Mouse (Mus musculus) stomach, postnatal 0 days (tissue): Measurements from ENCODE around the gene Mgll. TPM values are rescaled to one million over a fixed set of nuclear protein-coding genes. Genes with fewer than 3 reads are reported as not detected.

Experiments
- ATAC-seq: fragments of 200-750 bp; cut with Nextera tagmentation; 2 replicates; pipeline ENCODE4 v1.8.0; 2017; ENCODE audit not compliant: low FRiP score, low TSS enrichment
- DNase-seq: peaks from one replicate; pipeline ENCODE4 v3.0.0-alpha.2; 2016; ENCODE audit warnings: low spot score
- H3K27ac ChIP-seq: fragments of 300-500 bp; sonication (generic); replicated peaks from 2 replicates; pipeline ENCODE4 v1.5.1; 2014; ENCODE audit warnings: mild to moderate bottlenecking, control low read depth
- H3K27me3 ChIP-seq: fragments of 300-500 bp; sonication (generic); 2 replicates; pipeline ENCODE4 v1.6.1; 2014; ENCODE audit warnings: low read length; ENCODE audit not compliant: control insufficient read depth, insufficient read depth
- H3K36me3 ChIP-seq: fragments of 300-500 bp; sonication (generic); 2 replicates; pipeline ENCODE4 v1.6.1; 2014; ENCODE audit warnings: low read length, mixed read lengths; ENCODE audit not compliant: control insufficient read depth, insufficient read depth
- H3K4me1 ChIP-seq: fragments of 300-500 bp; sonication (generic); replicated peaks from 2 replicates; pipeline ENCODE4 v1.6.1; 2014; ENCODE audit warnings: antibody characterized with exemption; ENCODE audit not compliant: control insufficient read depth, insufficient read depth
- H3K4me2 ChIP-seq: fragments of 300-500 bp; sonication (generic); replicated peaks from 2 replicates; pipeline ENCODE4 v1.6.1; 2014; ENCODE audit warnings: low read depth, mild to moderate bottlenecking, control low read depth, moderate library complexity
- H3K4me3 ChIP-seq: fragments of 300-500 bp; sonication (generic); 2 replicates; pipeline ENCODE4 v1.5.1; 2014; ENCODE audit warnings: low read depth, low read length, control low read depth
- H3K9ac ChIP-seq: fragments of 300-500 bp; sonication (generic); 2 replicates; pipeline ENCODE4 v1.6.1; 2014; ENCODE audit warnings: mild to moderate bottlenecking, low read length, control low read depth, mixed read lengths
- H3K9me3 ChIP-seq: fragments of 300-500 bp; sonication (generic); 2 replicates; pipeline ENCODE4 v1.6.1; 2016; ENCODE audit warnings: low read length; ENCODE audit not compliant: control insufficient read depth
- CTCF ChIP-seq: IDR thresholded peaks from 2 replicates; pipeline ENCODE4 v1.5.1; 2016; ENCODE audit warnings: antibody characterized with exemption, low read depth, mild to moderate bottlenecking, moderate library complexity
- EP300 ChIP-seq: optimal IDR thresholded peaks from 2 replicates; pipeline ENCODE3; 2016; ENCODE audit warnings: antibody characterized with exemption
- whole genome bisulfite sequencing: fragments of 180-500 bp; shearing (Covaris S2); extraction: QIAGEN DNeasy Blood & Tissue Kit; methylation state at CpG from one replicate; pipeline ENCODE4 v1.1.7; 2014; 5-methylcytosine and 5-hydroxymethylcytosine counted together
- polyA plus RNA-seq: library from polyadenylated mRNA; unstranded; fragments of >200 nt; fragmentation: Nextera tagmentation; extraction: Ambion mirVana; gene quantifications from 2 replicates; pipeline ENCODE4 v1.2.1, GENCODE M21; 2015

Gene Mgll
- polyA plus RNA-seq, 1 experiment from 2014 or later, result 117 TPM

DNA sequence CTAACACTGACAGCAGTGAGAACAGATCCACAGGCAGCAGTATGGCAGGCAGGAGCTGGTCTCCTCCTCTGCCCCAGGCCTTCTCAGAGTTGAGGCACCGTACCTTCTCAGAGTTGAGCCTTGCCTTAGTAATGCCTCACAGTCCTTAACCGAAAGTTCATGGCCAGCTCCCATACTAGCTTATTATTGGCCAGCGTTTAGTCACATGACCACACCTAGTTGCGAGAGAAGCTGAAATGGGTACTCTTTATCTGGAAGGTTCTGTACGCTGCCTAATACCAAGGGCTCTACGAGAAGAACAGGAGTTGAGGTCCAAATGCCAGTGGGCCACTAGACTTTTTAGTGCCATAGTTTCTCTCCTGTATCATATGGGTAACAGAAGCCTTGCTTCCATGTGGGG, 97.1 kb downstream of the Mgll start:
- H3K9me3 ChIP-seq, result no peaks in the 10 kb centered on the region
- no peak overlapping the region for H3K4me2 ChIP-seq
- H3K36me3 ChIP-seq, result peaks cover 10% of the 10 kb centered on the region; the same call in 1 of the 2 replicates
- 93% methylated on average over 6 of the region's 6 CpGs for WGBS
- H3K4me3 ChIP-seq, result no peak overlapping the region
- no peak overlapping the region for H3K9ac ChIP-seq
- TF ChIP-seq CTCF, result no peak
- no peak for TF ChIP-seq EP300
- H3K4me1 ChIP-seq, result peaks cover 3% of the 10 kb centered on the region; the same call in 1 of the 2 replicates
- H3K27ac ChIP-seq, result no peak overlapping the region
- no peaks in the 10 kb centered on the region for H3K27me3 ChIP-seq
- ATAC-seq (no peak), DNase-seq (no peak)

DNA sequence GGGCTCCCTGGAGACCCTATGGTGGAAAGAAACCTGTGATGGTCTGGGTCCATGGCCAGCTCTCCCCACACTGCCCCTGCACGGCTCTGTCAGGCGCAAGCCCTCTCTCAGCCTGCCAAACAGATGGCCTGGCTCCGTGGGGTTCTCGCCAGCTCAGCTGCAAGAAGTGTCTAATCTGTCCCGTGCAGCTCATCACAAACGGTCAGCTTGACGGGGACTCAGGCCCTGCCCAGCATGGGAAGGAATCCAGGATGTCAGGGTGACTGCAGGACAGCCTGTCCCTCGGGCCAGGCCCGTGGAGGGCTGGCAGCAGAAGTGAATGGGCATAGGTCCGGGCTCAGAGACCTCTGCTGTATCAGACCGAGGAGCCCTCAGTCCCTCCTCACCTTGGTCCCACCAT, 97.7 kb downstream of the Mgll start:
- H3K4me3 ChIP-seq, result no peak overlapping the region
- ATAC-seq (no peak), DNase-seq (no peak)
- H3K9ac ChIP-seq, result no peak overlapping the region
- no peaks in the 10 kb centered on the region for H3K9me3 ChIP-seq
- H3K27ac ChIP-seq, result no peak overlapping the region
- peaks cover 10% of the 10 kb centered on the region; the same call in 1 of the 2 replicates for H3K36me3 ChIP-seq
- TF ChIP-seq EP300 (no peak), CTCF (no peak)
- no peak overlapping the region for H3K4me2 ChIP-seq
- peaks cover 3% of the 10 kb centered on the region for H3K4me1 ChIP-seq
- no peaks in the 10 kb centered on the region for H3K27me3 ChIP-seq
- WGBS, result 69% methylated on average over 11 of the region's 11 CpGs

DNA sequence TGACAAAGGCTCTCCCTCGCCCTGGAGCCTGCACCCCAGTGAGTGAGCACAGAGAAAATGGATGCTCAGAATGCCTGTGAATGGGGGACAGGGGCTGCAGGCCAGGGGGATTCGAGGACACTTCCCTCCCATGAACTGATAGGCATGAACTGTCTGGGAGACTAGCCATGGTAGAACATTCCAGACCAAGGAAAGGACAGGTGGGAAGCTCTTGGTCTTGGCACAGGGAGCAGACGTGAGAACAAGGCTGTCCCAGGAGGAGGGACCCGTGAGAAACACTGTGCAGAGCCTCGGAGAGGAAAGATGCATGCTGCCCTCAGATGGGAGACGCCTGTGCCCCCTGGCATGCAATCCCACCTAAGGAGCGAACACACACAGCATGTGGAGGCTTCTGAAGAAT, 100.0 kb downstream of the Mgll start:
- no peak overlapping the region for H3K4me2 ChIP-seq
- peaks cover 3% of the 10 kb centered on the region for H3K4me1 ChIP-seq
- no peak overlapping the region for H3K27ac ChIP-seq
- WGBS, result 70% methylated on average over 7 of the region's 7 CpGs
- TF ChIP-seq CTCF, result no peak
- no peak for TF ChIP-seq EP300
- H3K36me3 ChIP-seq, result peaks cover 9% of the 10 kb centered on the region; the same call in 1 of the 2 replicates
- H3K9me3 ChIP-seq, result no peaks in the 10 kb centered on the region
- ATAC-seq, result no peak
- DNase-seq, result no peak
- no peak overlapping the region for H3K9ac ChIP-seq
- no peak overlapping the region for H3K4me3 ChIP-seq
- no peaks in the 10 kb centered on the region for H3K27me3 ChIP-seq

- WGBS, result 58% methylated on average over 3 of the region's 3 CpGs
- Histone ChIP-seq H3K4me2 (no peak overlapping the region), H3K27ac (0 out of 2 replicates have a peak overlapping the region, but pooled peaks have one; percentile 24), H3K9me3 (no peaks in the 10 kb centered on the region), H3K9ac (no peak overlapping the region), H3K4me3 (no peak overlapping the region), H3K4me1 (no peaks in the 10 kb centered on the region; the same call in none of the 2 replicates), H3K36me3 (peaks cover 5% of the 10 kb centered on the region; the same call in 1 of the 2 replicates), H3K27me3 (no peaks in the 10 kb centered on the region)
- TF ChIP-seq CTCF (no peak), EP300 (no peak)
- DNase-seq, result no peak
- no peak for ATAC-seq
Measured at GRCm38 (mm10) chr6:88826088-88826487, 101.9 kb downstream of the Mgll start.

- 0 out of 2 replicates have a peak overlapping the region, but pooled peaks have one; percentile 24 for H3K27ac ChIP-seq
- H3K9me3 ChIP-seq, result no peaks in the 10 kb centered on the region
- DNase-seq (peak; percentile 60), ATAC-seq (peak; percentile 47; the same call in 1 of the 2 replicates)
- H3K27me3 ChIP-seq, result no peaks in the 10 kb centered on the region
- 30% methylated on average over 6 of the region's 6 CpGs for WGBS
- H3K4me1 ChIP-seq, result no peaks in the 10 kb centered on the region; the same call in 1 of the 2 replicates
- 0 out of 2 replicates have a peak overlapping the region, but pooled peaks have one; percentile 2 for H3K9ac ChIP-seq
- H3K36me3 ChIP-seq, result peaks cover 5% of the 10 kb centered on the region; the same call in 1 of the 2 replicates
- TF ChIP-seq EP300 (no peak), CTCF (peak; percentile 77)
- no peak overlapping the region for H3K4me3 ChIP-seq
- H3K4me2 ChIP-seq, result no peak overlapping the region
Measured at GRCm38 (mm10) chr6:88826545-88826944, 102.3 kb downstream of the Mgll start.

- H3K4me3 ChIP-seq, result no peak overlapping the region
- H3K36me3 ChIP-seq, result peaks cover 5% of the 10 kb centered on the region; the same call in 1 of the 2 replicates
- no peaks in the 10 kb centered on the region for H3K27me3 ChIP-seq
- 0 out of 2 replicates have a peak, but pooled peaks have one; percentile 6 for ATAC-seq
- H3K27ac ChIP-seq, result no peak overlapping the region
- no peaks in the 10 kb centered on the region for H3K9me3 ChIP-seq
- DNase-seq, result no peak
- H3K9ac ChIP-seq, result no peak overlapping the region
- WGBS, result 67% methylated on average over 3 of the region's 3 CpGs
- TF ChIP-seq CTCF (no peak), EP300 (no peak)
- H3K4me2 ChIP-seq, result no peak overlapping the region
- H3K4me1 ChIP-seq, result no peaks in the 10 kb centered on the region; the same call in 1 of the 2 replicates
Measured at GRCm38 (mm10) chr6:88826965-88827364, 102.8 kb downstream of the Mgll start.
